Mouse (Mus musculus): ENCODE measurements at regions not wholly inside any gene's neighbourhood (a gene's known extent, or its start where the extent isn't known, plus 50 kb on each side); places are given as distances from the start of the nearest gene placed in this dataset.

- no peak for TF ChIP-seq HCFC1 (IDR thresholded peaks at IDR 0.05; ENCODE audit: borderline replicate concordance, insufficient read depth, low read length)
- TF ChIP-seq CHD2 (IDR thresholded peaks at IDR 0.05; ENCODE audit: low read depth, low read length), result no peak
- TF ChIP-seq ZC3H11A (IDR thresholded peaks at IDR 0.05; ENCODE audit: borderline replicate concordance, low read depth, low read length), result no peak
Observed at GRCm38 (mm10) chr16:93066821-93067220, 240.9 kb upstream of the Runx1 start.
